Mouse (Mus musculus) layer of hippocampus, adult 18-20 months (tissue): ENCODE measurements at regions not wholly inside any gene's neighbourhood (a gene's known extent, or its start where the extent isn't known, plus 50 kb on each side); places are given as distances from the start of the nearest gene placed in this dataset.
A peak's percentile ranks its signal among the peaks of the same experiment; 100 is the strongest.

Experiments
- DNase-seq, 2 experiments: peaks; one replicate each; pipeline ENCODE4 v3.0.0; 2022; ENCODE audit warnings: low spot score in 2 of 2

- no peak for DNase-seq
These were observed 4154.0 kb downstream of the 9330182O14Rik start for GRCm38 (mm10) chr15:44288181-44288580.

- DNase-seq = no peak
These were observed 4154.5 kb downstream of the 9330182O14Rik start for GRCm38 (mm10) chr15:44288704-44289103.

DNA sequence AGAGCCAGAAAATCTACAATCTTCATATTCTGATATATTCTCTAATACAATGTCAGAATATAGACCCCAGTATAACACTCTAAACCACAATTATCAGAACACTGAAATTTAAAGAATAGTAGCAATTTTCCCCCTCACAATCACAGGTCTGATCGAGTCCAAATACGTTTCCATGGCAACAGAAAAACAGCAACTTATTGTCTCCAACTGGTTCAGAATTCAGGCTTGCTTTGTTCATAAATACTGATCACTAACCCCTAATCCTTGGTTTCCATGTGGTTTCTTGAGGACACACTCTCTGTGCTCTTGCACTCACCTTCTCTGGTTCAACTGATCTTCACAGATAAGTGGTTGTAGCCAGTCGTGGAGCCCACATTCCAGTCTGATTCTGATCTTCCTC lies 4167.3 kb downstream of the 9330182O14Rik start:
- peak in 1 of 2 experiments; percentile 42 for DNase-seq

GRCm38 (mm10) chr15:44310888-44311287 lies 4176.7 kb downstream of the 9330182O14Rik start:
- no peak for DNase-seq

- DNase-seq = no peak
These were observed 4179.1 kb downstream of the 9330182O14Rik start for GRCm38 (mm10) chr15:44313294-44313693.
